Comparison of ENCODE assay signal across 8 mouse cellular contexts in genomic region chr16:17489469-17490111, GRCm38 (mm10). TPM values are rescaled to one million over a fixed set of nuclear protein-coding genes. Genes with fewer than 3 reads are reported as not detected.
DNase-seq lines count a peak whose midpoint lies in the region; ATAC-seq and TF ChIP-seq lines count a peak whose summit lies in the region.

TSS of gene Aifm3 (plus strand) at chr16:17489611.

- TF ChIP-seq CTCF in intestine, postnatal 0 days (IDR thresholded peaks at IDR 0.05; ENCODE audit: low read depth) = peak; percentile 21; the same call in 1 of the 2 replicates

- no peak within 1 kb of the TSS for H3K27ac ChIP-seq in kidney, embryonic 14.5 days (ENCODE audit: low read depth, low read length)
- H3K27ac ChIP-seq in intestine, postnatal 0 days (ENCODE audit: low read depth, low read length) = no peak within 1 kb of the TSS
- no peak within 1 kb of the TSS; the same call in 1 of the 2 replicates for H3K27ac ChIP-seq in liver, embryonic 16.5 days (ENCODE audit: low read length)
- no peak within 1 kb of the TSS for H3K27ac ChIP-seq in stomach, embryonic 15.5 days

- DNase-seq in kidney, adult 8-10 months = no peak
- peak; percentile 61 to 79 for DNase-seq in adrenal gland, postnatal 36 days
- DNase-seq in urinary bladder, postnatal 36 days (ENCODE audit: low spot score in 2 of 2) = no peak

- no peaks in the 10 kb centered on the region for H3K9me3 ChIP-seq in kidney, embryonic 14.5 days (ENCODE audit: control insufficient read depth, low read length)
- H3K9me3 ChIP-seq in erythroblast, embryonic 14.5 days (ENCODE audit: control insufficient read depth, low read length) = no peaks in the 10 kb centered on the region
- no peaks in the 10 kb centered on the region for H3K9me3 ChIP-seq in intestine, postnatal 0 days (ENCODE audit: control insufficient read depth)
- H3K9me3 ChIP-seq in liver, embryonic 16.5 days (replicated peaks; ENCODE audit: control insufficient read depth, low read length) = no peaks in the 10 kb centered on the region
- H3K9me3 ChIP-seq in stomach, embryonic 15.5 days = no peaks in the 10 kb centered on the region

- ATAC-seq in kidney, embryonic 14.5 days (ENCODE audit: low FRiP score, low TSS enrichment) = peak; percentile 83
- ATAC-seq in intestine, postnatal 0 days = peak; percentile 74
- peak; percentile 83 for ATAC-seq in liver, embryonic 16.5 days (ENCODE audit: low read depth)
- peak; percentile 83 for ATAC-seq in stomach, embryonic 15.5 days (ENCODE audit: insufficient read depth, low FRiP score, low read depth)

- H3K9ac ChIP-seq in kidney, embryonic 14.5 days (ENCODE audit: low read depth, low read length) = peak within 1 kb of the TSS; percentile 52
- peak within 1 kb of the TSS; percentile 60 for H3K9ac ChIP-seq in intestine, postnatal 0 days (ENCODE audit: low read depth, low read length)
- H3K9ac ChIP-seq in liver, embryonic 16.5 days (ENCODE audit: low read depth, low read length) = peak within 1 kb of the TSS; percentile 58
- H3K9ac ChIP-seq in stomach, embryonic 15.5 days = peak within 1 kb of the TSS; percentile 51

- H3K36me3 ChIP-seq in kidney, embryonic 14.5 days (ENCODE audit: control insufficient read depth, insufficient read depth, low read length) = peaks cover 12% of the 10 kb centered on the region
- H3K36me3 ChIP-seq in erythroblast, embryonic 14.5 days (ENCODE audit: control insufficient read depth) = peaks cover 39% of the 10 kb centered on the region
- H3K36me3 ChIP-seq in intestine, postnatal 0 days (ENCODE audit: control insufficient read depth, insufficient read depth) = peaks cover 26% of the 10 kb centered on the region
- peaks cover 6% of the 10 kb centered on the region for H3K36me3 ChIP-seq in liver, embryonic 16.5 days (ENCODE audit: control insufficient read depth, insufficient read depth)
- H3K36me3 ChIP-seq in stomach, embryonic 15.5 days = peaks cover 6% of the 10 kb centered on the region

- peak within 1 kb of the TSS; percentile 45 for H3K4me3 ChIP-seq in kidney, embryonic 14.5 days (ENCODE audit: low read length)
- H3K4me3 ChIP-seq in erythroblast, embryonic 14.5 days (replicated peaks) = peak within 1 kb of the TSS; percentile 60
- H3K4me3 ChIP-seq in intestine, postnatal 0 days (ENCODE audit: low read depth, low read length) = peak within 1 kb of the TSS; percentile 50
- peak within 1 kb of the TSS; percentile 61 for H3K4me3 ChIP-seq in liver, embryonic 16.5 days (ENCODE audit: low read depth, low read length)
- H3K4me3 ChIP-seq in stomach, embryonic 15.5 days (replicated peaks) = peak within 1 kb of the TSS; percentile 51

- no peaks in the 10 kb centered on the region for H3K4me1 ChIP-seq in kidney, embryonic 14.5 days (ENCODE audit: control insufficient read depth, insufficient read depth, low read length)
- H3K4me1 ChIP-seq in erythroblast, embryonic 14.5 days (ENCODE audit: control insufficient read depth) = peaks cover 16% of the 10 kb centered on the region
- H3K4me1 ChIP-seq in intestine, postnatal 0 days (replicated peaks; ENCODE audit: control insufficient read depth, insufficient read depth, low read length) = peaks cover 4% of the 10 kb centered on the region; the same call in 1 of the 2 replicates
- H3K4me1 ChIP-seq in liver, embryonic 16.5 days (ENCODE audit: control insufficient read depth, low read depth, low read length) = peaks cover 13% of the 10 kb centered on the region
- H3K4me1 ChIP-seq in stomach, embryonic 15.5 days = peaks cover 8% of the 10 kb centered on the region; the same call in 1 of the 2 replicates

- H3K27me3 ChIP-seq in kidney, embryonic 14.5 days (ENCODE audit: control insufficient read depth, insufficient read depth, low read length) = peaks cover 7% of the 10 kb centered on the region; the same call in 1 of the 2 replicates
- H3K27me3 ChIP-seq in erythroblast, embryonic 14.5 days (ENCODE audit: control insufficient read depth) = peaks cover 26% of the 10 kb centered on the region
- 0 out of 2 replicates have a peak, but pooled peaks cover 5% of the 10 kb centered on the region for H3K27me3 ChIP-seq in intestine, postnatal 0 days (replicated peaks; ENCODE audit: control insufficient read depth, insufficient read depth, low read length)
- H3K27me3 ChIP-seq in liver, embryonic 16.5 days (ENCODE audit: control insufficient read depth, insufficient read depth, low read depth, low read length) = peaks cover 13% of the 10 kb centered on the region
- peaks cover 4% of the 10 kb centered on the region for H3K27me3 ChIP-seq in stomach, embryonic 15.5 days (replicated peaks)

- H3K4me2 ChIP-seq in kidney, embryonic 14.5 days (replicated peaks; ENCODE audit: low read depth, low read length) = peak within 1 kb of the TSS; percentile 76
- H3K4me2 ChIP-seq in intestine, postnatal 0 days (replicated peaks; ENCODE audit: low read depth) = peak within 1 kb of the TSS; percentile 95
- H3K4me2 ChIP-seq in liver, embryonic 16.5 days (ENCODE audit: low read depth, low read length) = peak within 1 kb of the TSS; percentile 79
- H3K4me2 ChIP-seq in stomach, embryonic 15.5 days = peak within 1 kb of the TSS; percentile 91

- under 1% methylated on average over 46 of the region's 47 CpGs for WGBS in kidney, embryonic 14.5 days
- 2% methylated on average over 44 of the region's 47 CpGs for WGBS in intestine, postnatal 0 days
- 4% methylated on average over 42 of the region's 47 CpGs for WGBS in liver, embryonic 16.5 days (ENCODE audit: insufficient replicate concordance)
- WGBS in stomach, embryonic 15.5 days = under 1% methylated on average over 47 of the region's 47 CpGs

RNA-seq across cellular contexts. Expression of gene Aifm3, which starts in this region (rescaled TPM):
- 0.61 and 1.7 TPM in 2 replicates for polyA plus RNA-seq in kidney, embryonic 14.5 days (2014; fragmentation: Nextera tagmentation; extraction: Ambion mirVana)
- total RNA-seq in adrenal gland, postnatal 36 days (2021) = 1 to 10 TPM; 6.5 to 8.5 TPM
- polyA plus RNA-seq in erythroblast, embryonic 14.5 days (2012) = not detected in 2 replicates
- polyA plus RNA-seq in intestine, postnatal 0 days (2015; fragmentation: Nextera tagmentation; extraction: Ambion mirVana) = 7.2 and 8.6 TPM in 2 replicates
- polyA plus RNA-seq in liver, embryonic 16.5 days (2015; fragmentation: Nextera tagmentation; extraction: Ambion mirVana) = 3.8 and 6.3 TPM in 2 replicates
- 3.1 and 3.2 TPM in 2 replicates for polyA plus RNA-seq in stomach, embryonic 15.5 days (2015; fragmentation: Nextera tagmentation; extraction: Ambion mirVana)

Comparison
In these comparisons a context has a peak if more than half of its experiments do, and no peak if none do; other contexts are left out.
1. DNase-seq: peak in adrenal gland, postnatal 36 days (2 of 2); none in kidney, adult 8-10 months (0 of 2) and urinary bladder, postnatal 36 days (0 of 2).
2. Peak in every context shown above with its lines, with median percentiles within 50 percentile points of each other: ATAC-seq, H3K4me2 ChIP-seq, H3K4me3 ChIP-seq and H3K9ac ChIP-seq.